Mouse (Mus musculus) liver, embryonic 13.5 days (tissue): ENCODE results near the gene Nrcam. TPM values are rescaled to one million over a fixed set of nuclear protein-coding genes. Genes with fewer than 3 reads are reported as not detected.

ENCODE experiments used
- polyA plus RNA-seq: library from polyadenylated mRNA; unstranded; fragments of >200 nt; fragmentation: Nextera tagmentation; extraction: Ambion mirVana; gene quantifications from 2 replicates; pipeline ENCODE4 v1.2.1, GENCODE M21; 2015

Nrcam gene
- polyA plus RNA-seq, 1 experiment from 2014 or later = 0.36 TPM

Other genes starting within 250 kb of the Nrcam start
- 10.4 and 15.4 TPM in 2 replicates for gene Dnajb9, start 118.6 kb upstream of the Nrcam start, polyA plus RNA-seq
- 22.5 and 32.5 TPM in 2 replicates for gene Pnpla8, start 107.5 kb upstream of the Nrcam start, polyA plus RNA-seq